Mouse (Mus musculus): ENCODE measurements around the gene Tigd3.

Gene Tigd3

DNA sequence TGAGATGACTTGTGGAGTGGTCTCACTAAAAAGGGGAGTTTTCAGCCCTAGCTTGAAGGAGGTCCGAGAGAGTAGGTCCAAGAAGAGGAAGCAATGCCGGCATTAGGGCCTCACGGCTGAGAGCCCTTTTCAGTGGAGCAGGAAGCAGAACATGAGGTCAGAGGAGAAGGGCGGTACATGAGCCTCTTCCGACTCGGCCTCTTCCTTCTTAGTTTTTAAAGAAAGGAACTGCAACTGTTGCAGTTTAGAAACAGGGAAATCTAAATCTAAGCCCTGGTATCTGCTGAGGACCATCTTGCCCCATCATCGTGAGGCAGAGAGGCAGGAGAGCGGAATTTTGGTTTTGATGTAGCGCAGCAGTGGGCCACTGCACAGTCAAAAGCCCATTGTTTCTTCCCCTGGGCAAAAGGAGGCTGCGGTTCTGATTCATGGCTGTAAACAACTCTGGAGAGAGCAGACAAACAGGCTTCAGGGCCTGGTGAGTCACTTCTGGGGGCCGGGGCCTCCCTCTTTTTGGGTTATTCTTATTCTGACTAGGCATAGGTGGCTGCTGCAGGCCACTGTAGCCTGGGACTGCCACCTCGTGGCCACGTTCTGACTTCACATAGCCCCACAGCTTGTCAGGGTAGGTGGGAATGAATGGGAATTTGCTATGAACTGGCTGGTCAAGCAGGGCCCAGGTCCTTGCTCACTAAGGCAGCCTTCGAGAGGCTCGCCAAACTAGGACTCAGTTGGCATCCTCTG lies 16.2 kb downstream of the Tigd3 start, which contains the start of gene Slc25a45:
Gene Slc25a45 (plus strand): TSS at position 191 of the 744 bp plus-strand sequence.
- DNase-seq (ENCODE audit: low spot score in 2 of 2): peak; percentile 37 to 65

DNA sequence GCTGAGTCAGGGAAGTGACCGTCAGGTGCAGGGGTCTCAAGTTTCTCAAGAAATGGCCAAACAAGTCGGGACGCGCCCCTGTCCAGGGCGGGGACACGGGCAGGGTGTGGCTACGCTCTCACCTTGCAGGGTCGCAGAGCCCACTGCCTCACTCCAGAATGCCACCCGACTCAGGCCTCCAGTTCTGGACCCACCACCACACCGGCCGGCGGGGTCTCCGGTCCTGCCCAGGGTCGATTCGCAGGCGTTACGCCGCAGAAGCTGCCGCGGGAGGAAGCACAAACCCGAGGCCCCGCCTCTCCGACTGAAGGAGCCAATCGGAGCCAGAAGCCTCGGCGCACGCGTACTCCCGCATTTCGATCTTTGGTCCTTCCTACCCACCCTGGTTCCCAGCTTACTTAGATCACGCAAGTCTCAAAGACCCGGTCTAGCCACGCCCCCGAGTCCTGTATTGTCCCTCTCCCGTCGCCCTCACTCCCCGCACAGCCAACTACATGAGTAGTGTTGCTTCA lies 18.9 kb downstream of the Tigd3 start, which contains the start of gene Frmd8:
Gene Frmd8 (minus strand): TSS at position 306 of the 512 bp plus-strand sequence.
- DNase-seq (ENCODE audit: low spot score in 2 of 2): peak; percentile 87 to 89

DNA sequence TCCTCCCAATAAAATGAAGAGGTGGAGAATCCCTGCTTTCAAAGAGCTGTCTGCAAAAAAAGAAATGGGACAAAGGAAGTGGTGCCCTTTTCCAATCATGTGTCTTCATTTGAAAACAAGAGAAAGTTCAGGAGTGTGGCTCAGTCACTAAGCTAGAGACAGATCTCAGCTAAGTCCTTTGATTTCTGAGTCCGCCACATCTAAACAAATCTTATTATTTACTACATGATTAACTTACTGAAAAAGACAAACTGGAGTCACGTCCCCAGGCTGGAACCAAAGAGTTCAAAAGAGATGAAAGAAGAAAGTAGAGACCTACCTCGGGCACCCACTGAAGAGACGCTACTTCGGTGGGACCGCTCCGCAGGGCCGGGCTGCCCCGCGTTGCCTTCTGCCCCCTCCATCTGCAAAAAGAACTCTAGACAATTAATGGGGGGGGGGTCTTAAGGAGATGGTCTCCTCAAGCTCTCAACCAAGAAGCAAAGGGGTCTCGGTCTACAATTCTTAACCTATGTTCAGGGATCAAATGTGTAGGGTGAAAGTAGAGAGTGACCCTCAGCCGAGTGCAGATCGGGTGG lies 19.5 kb downstream of the Tigd3 start:
- DNase-seq (ENCODE audit: low spot score in 2 of 2): no peak

DNA sequence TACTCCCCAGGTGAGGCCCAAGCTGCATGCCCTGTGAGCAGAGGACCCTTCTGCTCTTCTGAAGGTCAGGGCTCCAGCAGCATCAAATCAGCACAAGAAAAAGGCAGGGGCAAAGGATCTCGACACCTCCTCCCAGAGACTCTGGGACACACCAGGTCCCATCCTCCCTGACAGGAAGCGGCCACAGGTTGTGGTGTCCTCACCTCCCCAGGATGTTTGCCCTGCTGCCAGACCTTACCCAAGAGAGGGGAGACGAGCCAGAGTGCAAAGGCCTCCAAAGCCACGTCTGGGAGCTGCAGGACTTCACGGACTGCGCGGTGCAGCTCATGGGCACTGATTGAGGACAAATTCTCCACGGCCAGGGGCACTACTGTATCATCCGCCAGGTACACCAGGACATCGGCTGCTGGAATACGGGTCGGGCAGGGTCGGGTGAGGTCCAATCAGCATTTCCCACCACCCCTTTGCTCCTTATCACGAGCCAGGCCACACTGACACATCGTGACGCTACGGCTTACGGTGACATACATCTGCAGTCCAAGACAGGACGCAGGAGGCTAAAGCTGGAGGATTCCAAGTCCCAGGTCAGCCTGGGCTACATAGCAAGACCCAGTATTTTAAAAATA lies 20.9 kb downstream of the Tigd3 start:
- no peak for DNase-seq (ENCODE audit: low spot score in 2 of 2)

DNA sequence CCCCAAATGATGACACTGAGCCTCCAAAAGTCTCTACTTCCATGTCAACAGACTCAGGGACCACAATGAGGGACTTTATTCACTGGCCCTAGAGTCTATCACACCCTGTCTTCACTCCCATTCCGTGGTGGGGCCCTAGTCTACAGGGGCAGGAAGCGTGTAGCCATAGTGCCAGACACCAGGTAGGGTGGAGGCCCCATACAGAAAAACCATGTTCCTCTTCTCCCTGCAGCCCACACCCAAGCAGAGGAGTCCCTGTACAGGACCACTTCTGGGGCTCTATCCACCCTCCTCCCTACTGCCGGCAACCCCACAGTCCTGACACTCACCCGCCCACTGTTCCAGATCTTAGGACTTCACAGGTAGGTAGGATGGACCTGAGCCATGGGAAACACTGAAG lies 21.4 kb downstream of the Tigd3 start:
- DNase-seq (ENCODE audit: low spot score in 2 of 2): no peak

DNA sequence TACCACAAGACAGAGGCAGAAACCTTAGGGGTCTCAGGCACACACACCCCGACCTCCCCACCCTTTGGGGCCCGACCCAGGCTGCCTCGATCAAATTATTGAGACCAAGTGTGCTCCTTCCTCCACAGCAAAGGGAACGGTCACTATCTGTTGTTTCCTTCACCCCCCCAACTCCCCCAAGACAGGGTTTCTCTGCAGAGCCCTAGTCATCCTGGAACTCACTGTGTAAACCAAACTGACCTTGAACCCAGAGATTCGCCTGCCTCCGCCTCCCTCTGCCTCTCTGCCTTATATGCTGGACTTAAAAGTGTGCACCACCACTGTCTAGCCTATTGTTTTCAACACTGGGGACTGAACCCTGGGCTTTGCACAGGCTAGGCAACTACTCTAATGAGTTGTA lies 22.3 kb downstream of the Tigd3 start:
- DNase-seq (ENCODE audit: low spot score in 2 of 2): no peak

DNA sequence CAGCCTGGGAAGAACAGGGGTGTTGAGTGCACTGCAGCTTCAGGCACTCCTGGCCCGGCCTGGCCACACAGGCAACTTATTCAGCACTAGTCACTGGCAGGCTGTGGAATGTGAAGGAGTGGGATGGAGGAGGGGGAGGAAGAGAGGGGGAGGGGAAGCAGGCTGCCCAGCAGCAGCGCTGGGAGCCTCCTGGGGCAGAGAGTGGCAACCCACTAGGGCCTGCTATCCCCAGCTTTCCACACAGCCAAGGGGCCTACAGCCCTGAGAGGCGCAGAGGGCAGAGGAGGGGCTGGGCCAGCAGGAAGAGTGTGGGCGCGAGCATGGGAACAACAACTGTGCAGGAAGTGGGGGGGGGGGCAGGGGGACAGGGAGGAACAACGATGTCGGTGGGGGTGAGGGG lies 22.7 kb downstream of the Tigd3 start:
- no peak for DNase-seq (ENCODE audit: low spot score in 2 of 2)

DNA sequence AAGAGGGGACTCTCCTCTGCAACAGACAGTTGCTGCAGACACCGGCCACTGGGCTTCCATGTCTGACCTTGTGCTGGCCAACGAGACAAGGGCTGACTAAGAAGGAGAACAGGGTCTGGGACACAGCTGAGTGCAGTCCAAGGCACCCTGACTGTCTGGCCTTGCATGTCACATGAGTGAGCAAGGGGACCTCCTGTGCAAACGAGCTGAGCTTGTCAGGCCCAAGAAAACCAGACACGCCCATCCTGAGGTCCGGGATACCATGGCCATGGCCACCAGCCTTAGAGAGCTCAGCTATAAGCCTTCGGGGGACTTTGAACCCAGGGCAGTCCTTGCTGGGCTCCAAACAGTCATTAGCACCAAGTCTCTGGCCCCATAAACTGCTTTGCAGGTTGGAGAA lies 25.9 kb downstream of the Tigd3 start:
- no peak for DNase-seq (ENCODE audit: low spot score in 2 of 2)

DNA sequence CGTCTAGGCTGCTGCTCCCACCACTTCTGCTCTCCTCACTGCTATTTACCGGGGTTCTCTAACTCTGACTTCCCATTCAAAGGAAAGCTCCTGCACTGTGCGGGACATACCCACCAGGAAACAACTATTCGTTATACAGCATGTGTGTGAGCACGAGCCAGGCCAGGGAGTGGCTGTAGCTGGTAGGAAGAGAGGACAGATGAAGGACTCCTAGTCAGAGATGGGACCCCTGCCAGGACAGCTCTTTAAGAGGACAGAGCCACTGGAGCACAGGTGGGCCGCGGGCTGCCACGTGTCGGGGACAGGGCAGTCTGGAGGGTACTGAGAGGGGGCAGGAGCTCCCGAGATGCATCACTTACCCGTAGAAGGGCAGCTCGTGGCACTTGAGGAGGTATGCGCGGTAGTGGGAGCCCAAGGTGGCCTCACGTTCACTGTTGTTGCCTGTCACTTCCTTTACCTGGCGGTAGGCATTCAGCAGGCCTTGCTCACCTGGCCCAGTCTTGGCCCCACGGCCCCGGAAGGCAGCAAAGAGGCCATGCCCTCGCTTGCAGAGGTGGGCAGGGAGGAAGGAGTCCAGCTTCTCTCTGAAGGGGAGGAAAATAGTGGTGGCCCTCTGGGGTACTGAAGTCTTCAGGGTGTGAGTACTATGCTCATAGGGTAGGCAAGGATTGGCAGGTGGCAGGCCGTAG lies 29.1 kb downstream of the Tigd3 start:
- no peak for DNase-seq (ENCODE audit: low spot score in 2 of 2)

DNA sequence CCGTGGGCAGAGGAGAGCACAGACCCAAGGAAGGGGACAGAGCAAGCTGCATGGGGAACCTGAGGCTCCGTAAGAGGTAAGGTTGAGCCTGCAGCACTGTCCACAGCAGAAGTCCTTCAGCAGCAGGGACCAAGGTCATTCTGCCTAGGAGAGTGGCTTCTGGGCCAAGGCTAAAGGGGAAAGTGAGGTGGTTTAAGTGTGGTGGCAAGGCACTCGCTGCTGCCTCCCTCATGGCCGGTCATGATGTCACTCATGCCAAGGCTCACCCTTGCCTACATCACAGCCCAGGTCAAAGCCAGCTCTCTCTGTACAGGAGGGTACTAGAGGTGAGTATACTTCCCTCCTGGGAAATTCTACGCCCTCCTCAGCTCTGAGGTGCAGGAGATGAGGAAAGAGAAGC lies 30.2 kb downstream of the Tigd3 start:
- DNase-seq (ENCODE audit: low spot score in 2 of 2): no peak

DNA sequence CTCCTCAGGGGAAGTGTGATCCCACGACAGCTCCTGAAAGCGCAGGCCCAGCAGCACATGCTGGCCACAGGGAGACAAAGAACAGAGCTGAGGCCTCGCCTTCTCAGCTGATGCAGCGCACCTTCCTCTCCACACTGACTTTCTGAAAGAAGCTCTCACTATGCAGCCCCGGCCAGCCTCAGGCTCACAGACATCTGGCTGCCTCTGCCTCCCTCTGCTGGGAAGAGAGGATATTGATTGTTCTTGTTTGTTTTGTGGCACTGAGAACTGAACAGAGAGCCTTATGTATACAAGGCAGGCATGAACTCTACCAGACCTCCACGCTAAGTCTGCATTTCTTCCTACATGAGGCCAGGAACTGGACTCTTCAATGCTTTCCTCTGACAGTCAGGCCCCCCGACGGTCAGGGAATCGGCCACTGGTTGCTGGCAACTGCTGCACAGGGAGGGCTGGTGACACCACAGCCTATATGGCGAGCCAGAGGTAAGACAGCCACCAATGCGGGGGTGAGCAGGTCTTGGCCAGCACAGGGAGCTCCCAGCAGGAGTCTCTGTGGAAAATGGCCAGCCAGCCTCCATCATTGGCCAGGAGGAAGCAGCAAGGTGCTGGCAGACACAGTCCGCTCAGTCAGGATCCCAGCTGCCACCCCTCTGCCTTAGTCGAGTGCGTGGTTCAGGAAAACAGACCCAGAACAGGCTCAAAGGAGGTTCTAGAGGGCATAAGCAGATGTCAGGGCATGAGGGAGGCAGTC lies 31.4 kb downstream of the Tigd3 start:
- no peak for DNase-seq (ENCODE audit: low spot score in 2 of 2)

DNA sequence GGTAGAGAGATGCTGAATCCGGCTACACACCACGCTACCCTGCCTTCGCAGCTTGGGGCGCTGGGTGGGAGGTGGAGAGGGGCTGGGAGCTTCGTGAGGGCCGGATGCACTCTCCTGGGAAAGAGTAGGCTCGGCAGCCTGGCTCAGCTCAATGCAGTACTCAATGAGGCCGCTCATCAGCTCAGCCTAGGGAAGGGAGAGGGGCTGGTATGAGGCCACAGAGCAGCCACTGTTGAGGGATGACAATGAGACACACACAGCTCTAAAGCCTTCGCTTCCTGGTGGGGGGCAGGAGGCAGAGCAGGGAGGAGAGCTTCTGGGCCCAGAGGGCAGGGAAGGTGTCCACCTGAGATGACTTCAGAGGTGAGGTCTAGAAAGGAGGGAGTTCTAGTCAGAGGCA lies 37.3 kb downstream of the Tigd3 start:
- no peak for DNase-seq (ENCODE audit: low spot score in 2 of 2)

DNA sequence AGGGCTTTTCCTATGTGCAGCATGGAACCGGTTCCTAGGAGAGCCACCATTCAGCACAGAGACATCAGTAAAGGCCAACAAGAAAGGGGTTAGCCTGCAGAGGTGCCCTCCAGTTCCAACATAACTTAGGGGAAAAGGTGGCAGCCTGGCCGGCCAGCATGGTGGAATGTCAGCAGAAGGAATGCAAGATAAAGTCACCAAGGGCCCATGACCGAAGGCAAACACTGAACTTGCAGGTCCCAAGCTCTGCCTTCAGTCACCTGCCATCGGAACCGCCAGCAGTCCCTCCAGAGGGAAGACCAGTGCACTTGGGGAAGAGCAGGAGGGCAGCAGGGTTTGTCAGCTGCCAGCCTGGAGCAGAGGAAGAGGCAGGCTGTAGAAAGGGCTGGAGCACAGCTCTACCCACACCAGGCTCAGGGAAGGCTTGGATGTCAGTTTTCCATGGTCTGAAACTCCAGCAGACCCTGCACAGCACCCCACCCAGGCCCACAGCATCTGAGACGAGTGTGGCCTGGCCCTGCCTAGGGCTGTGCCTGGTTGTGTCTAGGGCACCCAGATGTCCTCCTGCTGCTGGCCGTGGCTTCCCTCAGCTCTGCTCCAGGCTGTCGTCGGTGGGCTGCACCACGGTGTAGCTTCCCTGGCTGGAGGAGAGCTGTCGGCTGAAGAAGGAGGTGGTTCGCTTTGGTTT lies 41.8 kb downstream of the Tigd3 start:
- DNase-seq (ENCODE audit: low spot score in 2 of 2): no peak

DNA sequence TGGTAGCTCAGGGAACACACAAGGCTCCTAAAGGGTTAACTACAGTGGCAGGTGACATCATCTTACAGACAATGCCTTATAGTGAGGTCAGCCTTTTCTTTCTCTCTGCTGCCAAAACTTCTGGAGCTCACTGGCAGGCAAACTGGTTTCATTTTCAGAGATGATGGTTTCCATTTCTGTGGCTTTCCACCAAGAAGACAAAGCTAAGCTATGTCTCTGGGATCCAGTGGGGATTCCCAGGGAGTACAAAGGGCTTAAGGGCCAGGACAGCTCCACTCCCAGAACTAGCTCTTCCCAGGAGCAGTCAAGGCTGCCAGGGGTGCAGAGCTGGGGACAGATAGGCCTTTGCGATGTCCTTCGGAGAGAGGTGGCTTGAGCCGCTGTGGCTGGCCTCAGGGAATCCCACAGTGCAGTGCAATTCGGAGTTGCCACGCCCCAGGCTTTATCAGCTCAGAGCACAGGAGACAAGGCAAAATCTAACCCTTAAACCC lies 42.4 kb downstream of the Tigd3 start:
- DNase-seq (ENCODE audit: low spot score in 2 of 2): no peak

DNA sequence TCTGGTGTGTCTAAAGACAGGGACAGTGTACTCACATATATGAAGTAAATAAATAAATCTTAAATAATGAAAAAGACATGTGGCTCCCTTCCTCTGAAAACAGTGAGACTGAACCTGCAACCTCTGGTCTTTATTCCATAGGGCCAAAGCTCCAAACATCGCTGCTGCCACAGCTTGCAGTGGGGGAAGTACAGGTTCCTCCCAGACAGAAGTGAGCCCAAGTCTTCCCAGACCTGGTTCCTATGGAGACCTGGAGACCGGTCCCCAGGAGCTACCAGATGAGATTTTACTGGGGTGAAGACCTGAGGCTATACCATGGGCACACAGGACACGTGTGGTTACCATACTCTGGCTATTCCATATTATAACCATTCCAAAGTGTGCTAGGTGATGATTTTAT lies 43.1 kb downstream of the Tigd3 start:
- no peak for DNase-seq (ENCODE audit: low spot score in 2 of 2)

DNA sequence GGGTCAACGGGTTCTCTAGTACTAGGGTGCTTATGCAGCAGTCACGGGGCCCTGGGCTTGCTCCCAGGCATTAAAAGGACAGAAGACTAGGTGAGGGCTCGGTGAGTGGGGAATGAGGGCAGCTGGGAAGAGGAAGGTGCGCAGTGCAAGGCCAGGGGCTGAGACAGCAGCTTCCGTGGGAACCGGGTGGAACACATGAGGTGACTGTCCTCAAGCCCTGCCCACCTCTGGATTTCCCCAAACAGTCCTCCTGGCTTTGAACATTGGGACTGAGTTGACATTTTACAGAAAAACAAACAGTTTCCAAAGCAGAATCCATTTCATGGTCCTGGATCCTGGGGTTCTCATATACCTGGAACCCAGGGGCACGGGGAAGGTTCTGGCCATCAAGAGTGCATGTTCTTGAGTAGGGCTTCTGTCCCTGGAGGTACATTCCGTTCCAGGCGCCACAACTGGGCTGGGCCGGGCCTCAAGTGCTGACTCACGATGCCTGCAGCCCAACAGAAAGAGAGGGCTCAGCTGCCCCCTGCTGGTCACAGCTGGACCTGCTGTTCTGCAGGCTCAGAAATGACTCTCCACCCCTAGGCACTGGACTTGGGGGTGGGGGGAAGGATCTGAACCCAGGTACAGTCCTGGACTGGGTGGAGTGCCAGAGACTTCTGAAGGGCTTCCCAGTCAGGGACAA lies 44.0 kb downstream of the Tigd3 start:
- peak; percentile 90 to 94 for DNase-seq (ENCODE audit: low spot score in 2 of 2)

DNA sequence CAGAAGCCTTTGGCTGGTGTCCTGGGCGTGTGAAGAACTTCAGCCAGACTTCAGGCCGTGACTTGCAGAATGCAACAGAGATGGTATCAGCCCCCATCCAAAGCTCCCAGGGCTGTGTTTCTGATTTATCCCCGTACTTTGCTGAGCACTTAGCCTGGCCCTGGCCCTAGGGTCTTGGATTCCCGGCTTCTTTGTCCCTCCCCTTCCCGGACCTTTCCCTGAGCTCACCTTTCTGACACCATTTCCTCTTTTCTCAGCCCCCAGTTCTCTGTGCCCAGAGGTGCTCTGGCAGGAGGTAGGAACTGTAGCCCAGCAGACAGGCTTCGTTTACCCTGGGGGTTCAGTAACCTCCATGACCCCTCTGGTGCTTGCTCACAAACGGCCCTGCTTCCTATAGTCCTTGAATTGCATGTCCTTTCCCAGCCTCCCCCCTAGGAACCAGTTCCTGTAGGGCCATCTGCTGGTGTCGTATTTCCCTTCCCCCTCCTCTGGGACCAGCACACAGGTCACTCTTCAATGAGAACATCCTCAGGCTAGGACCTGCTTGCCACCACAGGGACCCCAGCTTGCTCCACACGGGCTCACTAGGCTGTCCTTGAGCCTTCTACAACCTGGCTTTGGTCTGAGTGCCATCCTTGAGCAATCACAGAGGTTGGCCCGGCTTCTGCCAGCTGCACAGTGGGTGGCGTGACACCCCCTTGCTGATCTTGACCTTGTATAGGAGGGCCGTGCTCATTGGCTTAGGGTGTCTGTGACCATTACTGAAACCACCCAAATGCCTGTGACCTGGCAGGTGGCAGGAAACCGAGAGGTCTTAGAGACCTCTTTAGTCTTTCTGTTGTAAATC lies 44.9 kb downstream of the Tigd3 start:
- DNase-seq (ENCODE audit: low spot score in 2 of 2): peak in 1 of 2 experiments; percentile 35

DNA sequence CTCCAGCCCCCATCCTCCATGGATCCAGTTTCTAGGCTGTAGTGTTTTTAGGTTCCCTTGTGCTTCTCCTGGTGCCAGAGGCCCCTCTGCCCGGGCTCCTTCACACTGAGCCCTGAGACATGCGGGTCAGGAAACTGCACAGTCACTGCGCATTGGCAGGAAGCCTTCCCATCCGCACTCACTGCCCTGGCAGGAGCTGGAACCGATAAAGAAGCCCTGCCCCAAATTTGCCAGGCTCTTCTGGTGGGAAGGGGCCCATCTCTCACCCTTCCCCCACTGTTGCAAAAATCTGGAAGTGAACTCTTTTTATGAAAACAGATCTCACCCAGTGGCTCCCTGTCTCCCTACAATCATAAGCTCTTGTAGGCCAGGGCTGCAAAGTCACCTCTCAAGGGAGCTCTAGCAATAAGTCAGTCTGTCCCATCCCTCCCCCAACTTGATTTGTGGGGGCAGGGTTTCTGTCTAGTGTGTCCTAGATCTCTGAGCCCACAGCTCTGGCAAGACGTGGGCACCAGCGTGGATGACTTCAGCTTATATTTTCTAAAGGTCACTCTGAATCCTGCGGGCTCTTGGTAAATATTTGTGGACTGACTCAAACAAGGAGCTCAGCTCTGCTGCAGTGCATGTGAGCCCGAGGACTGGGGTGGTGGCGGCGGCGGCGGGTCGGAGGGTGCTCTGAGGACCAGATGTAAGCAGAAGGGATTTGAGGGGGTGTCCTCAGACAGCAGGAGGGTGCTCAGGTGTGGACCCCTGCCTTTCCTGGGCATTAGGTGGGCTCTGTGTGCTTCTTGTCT lies 45.7 kb downstream of the Tigd3 start:
- peak; percentile 75 for DNase-seq (ENCODE audit: low spot score in 2 of 2)
